Mouse (Mus musculus) thymus, adult 2 months (tissue): ENCODE data around the gene Scamp3.

ENCODE experiments used
- CTCF ChIP-seq: fragments of 200-500 bp; IDR thresholded peaks from 2 replicates; pipeline ENCODE4 v1.5.1; 2012; ENCODE audit warnings: mild to moderate bottlenecking, control low read depth, low read length, moderate library complexity, borderline replicate concordance; ENCODE audit not compliant: control insufficient read depth, poor library complexity, insufficient read depth; ENCODE audit errors: extremely low read depth
- POLR2A ChIP-seq: fragments of 200-500 bp; IDR thresholded peaks from 2 replicates; pipeline ENCODE4 v1.6.1; 2012; ENCODE audit warnings: mild to moderate bottlenecking, low read length, control low read depth, moderate library complexity; ENCODE audit not compliant: control insufficient read depth, poor library complexity, insufficient read depth; ENCODE audit errors: extremely low read depth

- TF ChIP-seq POLR2A: no peak
- no peak for TF ChIP-seq CTCF
These were observed 13.5 kb upstream of the Scamp3 start for GRCm38 (mm10) chr3:89163643-89164245.
